Mouse (Mus musculus) CH12.LX (cell line): ENCODE data around the gene Prss12.
A peak's percentile ranks its signal among the peaks of the same experiment; 100 is the strongest.

Experiments
- BHLHE40 ChIP-seq: IDR thresholded peaks from 2 replicates; pipeline ENCODE4 v1.6.1; 2011; ENCODE audit warnings: mild to moderate bottlenecking, low read depth, low read length, improper control_type of control experiment
- CTCF ChIP-seq, 2 experiments: IDR thresholded peaks in 1 of 2; conservative IDR thresholded peaks in 1 of 2; 2 replicates each; pipeline ENCODE4 v1.5.1; 2011 to 2012; ENCODE audit warnings: low read depth in 2 of 2, low read length in 2 of 2, improper control_type of control experiment in 1 of 2, inconsistent platforms in 1 of 2, mild to moderate bottlenecking in 1 of 2, moderate library complexity in 1 of 2
- ETS1 ChIP-seq: conservative IDR thresholded peaks from 2 replicates; pipeline ENCODE4 v1.6.1; 2012; ENCODE audit warnings: low read depth, mild to moderate bottlenecking, inconsistent platforms, low read length, improper control_type of control experiment, moderate library complexity
- GABPA ChIP-seq: IDR thresholded peaks from 2 replicates; pipeline ENCODE4 v1.6.1; 2012; ENCODE audit warnings: low read depth, low read length, improper control_type of control experiment, inconsistent platforms; ENCODE audit not compliant: insufficient replicate concordance
- HCFC1 ChIP-seq: IDR thresholded peaks from 2 replicates; pipeline ENCODE4 v1.6.1; 2012; ENCODE audit warnings: low read depth, mild to moderate bottlenecking, inconsistent platforms, low read length, improper control_type of control experiment
- JUND ChIP-seq: conservative IDR thresholded peaks from 2 replicates; pipeline ENCODE4 v1.6.1; 2011; ENCODE audit warnings: low read depth, low read length, improper control_type of control experiment
- KAT2A ChIP-seq: IDR thresholded peaks from 2 replicates; pipeline ENCODE4 v1.6.1; 2012; ENCODE audit warnings: low read length, improper control_type of control experiment, inconsistent platforms; ENCODE audit not compliant: insufficient replicate concordance
- MAX ChIP-seq: IDR thresholded peaks from 2 replicates; pipeline ENCODE4 v1.6.1; 2011; ENCODE audit warnings: low read length, improper control_type of control experiment
- MAZ ChIP-seq: IDR thresholded peaks from 2 replicates; pipeline ENCODE4 v1.6.1; 2012; ENCODE audit warnings: low read depth, mild to moderate bottlenecking, inconsistent platforms, low read length, improper control_type of control experiment, moderate library complexity
- POLR2A ChIP-seq: IDR thresholded peaks from 2 replicates; pipeline ENCODE4 v1.6.1; 2011; ENCODE audit warnings: low read depth, mild to moderate bottlenecking, improper control_type of control experiment, low read length
- RAD21 ChIP-seq: IDR thresholded peaks from 2 replicates; pipeline ENCODE4 v1.6.1; 2011; ENCODE audit warnings: low read depth, mild to moderate bottlenecking, low read length, improper control_type of control experiment, moderate library complexity
- USF2 ChIP-seq: conservative IDR thresholded peaks from 2 replicates; pipeline ENCODE4 v1.6.1; 2011; ENCODE audit warnings: low read depth, low read length, improper control_type of control experiment
- ZC3H11A ChIP-seq: IDR thresholded peaks from 2 replicates; pipeline ENCODE4 v1.6.1; 2012; ENCODE audit warnings: low read depth, mild to moderate bottlenecking, inconsistent platforms, low read length, improper control_type of control experiment
- ZNF384 ChIP-seq: IDR thresholded peaks from 2 replicates; pipeline ENCODE4 v1.6.1; 2012; ENCODE audit warnings: low read depth, low read length, improper control_type of control experiment, inconsistent platforms

- TF ChIP-seq POLR2A = no peak
- peak in 1 of 2 experiments; percentile 37; a peak in 2 of 4 replicates for TF ChIP-seq CTCF (conservative IDR thresholded peaks at IDR 0.05 in 1 of 2, IDR thresholded peaks at IDR 0.05 in 1 of 2; ENCODE audit: low read depth in 2 of 2, low read length in 2 of 2)
- TF ChIP-seq MAX = no peak
- TF ChIP-seq GABPA = no peak
- no peak for TF ChIP-seq HCFC1
- TF ChIP-seq JUND = no peak
- TF ChIP-seq ZNF384 = peak; percentile 72
- TF ChIP-seq ZC3H11A = no peak
- no peak for TF ChIP-seq KAT2A
- TF ChIP-seq BHLHE40 = no peak
- TF ChIP-seq MAZ = no peak
- no peak for TF ChIP-seq ETS1
- TF ChIP-seq RAD21 = no peak
- TF ChIP-seq USF2 = no peak
These were observed 65.1 kb downstream of the Prss12 start for GRCm38 (mm10) chr3:123511818-123512217.
